In the genomic region with DNA sequence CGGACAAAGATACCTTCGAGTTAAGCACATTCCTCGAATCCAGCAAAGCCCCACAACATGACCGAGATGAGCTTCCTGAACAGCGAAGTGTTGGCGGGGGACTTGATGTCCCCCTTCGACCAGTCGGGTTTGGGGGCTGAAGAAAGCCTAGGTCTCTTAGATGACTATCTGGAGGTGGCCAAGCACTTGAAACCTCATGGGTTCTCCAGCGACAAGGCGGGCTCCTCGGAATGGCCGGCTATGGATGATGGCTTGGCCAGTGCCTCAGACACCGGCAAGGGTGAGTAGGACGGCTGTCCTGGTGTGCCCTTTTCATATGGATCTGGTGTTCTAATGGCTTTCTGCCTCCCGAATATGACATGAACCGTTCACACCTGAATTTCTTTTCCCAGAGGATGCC, we compare ENCODE assay signal across 9 mouse cellular contexts. TPM values are rescaled to one million over a fixed set of nuclear protein-coding genes. Genes with fewer than 3 reads are reported as not detected.
DNase-seq lines count a peak whose midpoint lies in the region; ATAC-seq lines count a peak whose summit lies in the region.
"Had no signal": no experiment of that assay in that cellular context is flagged by ENCODE, and none has a peak within 500 bp of the region (broad histone marks: within the 10 kb centered on the region; RNA-seq: fewer than 3 reads in every experiment).

No protein-coding gene starts in this region.

- peak; percentile 8 for DNase-seq in embryo, embryonic 11 days
- no peak for DNase-seq in embryo, embryonic 9.5 days (ENCODE audit: extremely low spot score)
- peak; percentile 16 for DNase-seq in urinary bladder, postnatal 25 days (ENCODE audit: low spot score)
- DNase-seq in urinary bladder, adult 18-20 months (ENCODE audit: low spot score in 2 of 2), result no peak
- DNase-seq in right cerebral cortex, postnatal 25 days, result no peak
- DNase-seq in thymus, adult 18-20 months, result no peak

- no peaks in the 10 kb centered on the region for H3K27me3 ChIP-seq in limb, embryonic 12.5 days
- H3K27me3 ChIP-seq in neural tube, embryonic 13.5 days, result no peaks in the 10 kb centered on the region

- peak overlapping the region; percentile 100 for H3K4me3 ChIP-seq in limb, embryonic 12.5 days (replicated peaks)
- peak overlapping the region; percentile 100 for H3K4me3 ChIP-seq in neural tube, embryonic 13.5 days

- peaks cover 54% of the 10 kb centered on the region for H3K4me1 ChIP-seq in limb, embryonic 12.5 days (replicated peaks)
- peaks cover 37% of the 10 kb centered on the region for H3K4me1 ChIP-seq in neural tube, embryonic 13.5 days (replicated peaks)

- ATAC-seq in limb, embryonic 12.5 days (ENCODE audit: insufficient number of reproducible peaks, insufficient read depth, low FRiP score, low TSS enrichment, low read depth), result no peak
- no peak for ATAC-seq in neural tube, embryonic 13.5 days (ENCODE audit: low read depth)

- no peaks in the 10 kb centered on the region for H3K9me3 ChIP-seq in limb, embryonic 12.5 days
- no peaks in the 10 kb centered on the region for H3K9me3 ChIP-seq in neural tube, embryonic 13.5 days

- WGBS in limb, embryonic 12.5 days, result 9% methylated on average over 16 of the region's 16 CpGs
- 15% methylated on average over 16 of the region's 16 CpGs for WGBS in neural tube, embryonic 13.5 days

- peak overlapping the region; percentile 100 for H3K9ac ChIP-seq in limb, embryonic 12.5 days (replicated peaks)
- H3K9ac ChIP-seq in neural tube, embryonic 13.5 days, result peak overlapping the region; percentile 100

- peak overlapping the region; percentile 83 for H3K4me2 ChIP-seq in limb, embryonic 12.5 days
- H3K4me2 ChIP-seq in neural tube, embryonic 13.5 days, result peak overlapping the region; percentile 100

- H3K36me3 ChIP-seq in limb, embryonic 12.5 days, result peaks cover 53% of the 10 kb centered on the region
- H3K36me3 ChIP-seq in neural tube, embryonic 13.5 days, result peaks cover 59% of the 10 kb centered on the region

- peak overlapping the region; percentile 98 for H3K27ac ChIP-seq in limb, embryonic 12.5 days
- H3K27ac ChIP-seq in neural tube, embryonic 13.5 days (replicated peaks), result peak overlapping the region; percentile 99

RNA-seq across cellular contexts. Expression of gene Atf4, which starts 1.3 kb away (rescaled TPM):
- 112 TPM in 2 replicates for polyA plus RNA-seq in limb, embryonic 12.5 days (2016; fragmentation: Nextera tagmentation; extraction: Ambion mirVana)
- 114 TPM in 2 replicates for polyA plus RNA-seq in neural tube, embryonic 13.5 days (2015; fragmentation: Nextera tagmentation; extraction: Ambion mirVana)

RNA-seq across cellular contexts. Expression of gene Rps19bp1, which starts 7.9 kb away (rescaled TPM):
- 65.0 and 70.1 TPM in 2 replicates for polyA plus RNA-seq in limb, embryonic 12.5 days (2016; fragmentation: Nextera tagmentation; extraction: Ambion mirVana)
- 65.2 and 74.2 TPM in 2 replicates for polyA plus RNA-seq in neural tube, embryonic 13.5 days (2015; fragmentation: Nextera tagmentation; extraction: Ambion mirVana)

RNA-seq across cellular contexts. Expression of gene AC140267.1, which starts 20.6 kb away (rescaled TPM):
- 7.0 TPM in 1 of 2 replicates, not detected in the other for polyA plus RNA-seq in limb, embryonic 12.5 days (2016; fragmentation: Nextera tagmentation; extraction: Ambion mirVana)
- polyA plus RNA-seq in neural tube, embryonic 13.5 days (2015; fragmentation: Nextera tagmentation; extraction: Ambion mirVana), result 3.7 TPM in 1 of 2 replicates, not detected in the other
- polyA plus RNA-seq: gonadal fat pad, adult 2 months had no signal

RNA-seq across cellular contexts. Expression of gene Mief1, which starts 22.4 kb away (rescaled TPM):
- polyA plus RNA-seq in limb, embryonic 12.5 days (2016; fragmentation: Nextera tagmentation; extraction: Ambion mirVana), result 38.0 and 41.6 TPM in 2 replicates
- 37.8 and 39.1 TPM in 2 replicates for polyA plus RNA-seq in neural tube, embryonic 13.5 days (2015; fragmentation: Nextera tagmentation; extraction: Ambion mirVana)

RNA-seq across cellular contexts. Expression of gene Cacna1i, which starts 30.8 kb away (rescaled TPM):
- not detected in 2 replicates for polyA plus RNA-seq in limb, embryonic 12.5 days (2016; fragmentation: Nextera tagmentation; extraction: Ambion mirVana)
- polyA plus RNA-seq in neural tube, embryonic 13.5 days (2015; fragmentation: Nextera tagmentation; extraction: Ambion mirVana), result 0.23 and 0.24 TPM in 2 replicates

Comparison
In these comparisons a context has a peak if more than half of its experiments do, and no peak if none do; other contexts are left out.
1. DNase-seq: peak in embryo, embryonic 11 days (single experiment) and urinary bladder, postnatal 25 days (single experiment); none in embryo, embryonic 9.5 days (single experiment), urinary bladder, adult 18-20 months (0 of 2), right cerebral cortex, postnatal 25 days (single experiment) and thymus, adult 18-20 months (0 of 2).